Mouse (Mus musculus) kidney, embryonic 16.5 days (tissue): Measurements from ENCODE around the gene Jund. TPM values are rescaled to one million over a fixed set of nuclear protein-coding genes. Genes with fewer than 3 reads are reported as not detected.

Experiments used
- ATAC-seq: fragments of 200-750 bp; cut with Nextera tagmentation; 2 replicates; pipeline ENCODE4 v1.8.0; 2017; ENCODE audit warnings: moderate TSS enrichment; ENCODE audit not compliant: low FRiP score, low TSS enrichment
- H3K27ac ChIP-seq: fragments of 300-500 bp; sonication (generic); 2 replicates; pipeline ENCODE4 v1.5.1; 2014; ENCODE audit warnings: low read length
- H3K27me3 ChIP-seq: fragments of 300-500 bp; sonication (generic); 2 replicates; pipeline ENCODE4 v1.6.1; 2014; ENCODE audit warnings: low read length, control low read depth, mixed read lengths; ENCODE audit not compliant: insufficient read depth
- H3K36me3 ChIP-seq: fragments of 300-500 bp; sonication (generic); 2 replicates; pipeline ENCODE4 v1.6.1; 2014; ENCODE audit warnings: low read length, control low read depth, mixed read lengths; ENCODE audit not compliant: insufficient read depth
- H3K4me1 ChIP-seq: fragments of 300-500 bp; sonication (generic); 2 replicates; pipeline ENCODE4 v1.6.1; 2014; ENCODE audit warnings: low read length, control low read depth, mixed read lengths; ENCODE audit not compliant: insufficient read depth
- H3K4me2 ChIP-seq: fragments of 300-500 bp; sonication (generic); replicated peaks from 2 replicates; pipeline ENCODE4 v1.6.1; 2014; ENCODE audit warnings: low read depth, low read length
- H3K4me3 ChIP-seq: fragments of 300-500 bp; sonication (generic); 2 replicates; pipeline ENCODE4 v1.5.1; 2014; ENCODE audit warnings: mild to moderate bottlenecking, low read length
- H3K9ac ChIP-seq: fragments of 300-500 bp; sonication (generic); replicated peaks from 2 replicates; pipeline ENCODE4 v1.6.1; 2014; ENCODE audit warnings: low read length
- H3K9me3 ChIP-seq: fragments of 300-500 bp; sonication (generic); 2 replicates; pipeline ENCODE4 v1.6.1; 2016; ENCODE audit warnings: low read length, control low read depth
- WGBS: fragments of 180-500 bp; shearing (Covaris S2); extraction: QIAGEN DNeasy Blood & Tissue Kit; methylation state at CpG from one replicate; pipeline ENCODE4 v1.1.7; 2014; 5-methylcytosine and 5-hydroxymethylcytosine counted together
- polyA plus RNA-seq: library from polyadenylated mRNA; unstranded; fragments of >200 nt; fragmentation: Nextera tagmentation; extraction: Ambion mirVana; gene quantifications from 2 replicates; pipeline ENCODE4 v1.2.1, GENCODE M21; 2015

The Jund gene
- polyA plus RNA-seq, 1 experiment from 2014 or later, result 42.1 TPM

- no peak overlapping the region for H3K27ac ChIP-seq
- no peak overlapping the region for H3K4me3 ChIP-seq
- ATAC-seq, result peak; percentile 2; the same call in 1 of the 2 replicates
- peaks cover 6% of the 10 kb centered on the region for H3K36me3 ChIP-seq
- WGBS, result 70% methylated on average over 3 of the region's 3 CpGs
- no peaks in the 10 kb centered on the region for H3K27me3 ChIP-seq
- H3K9ac ChIP-seq, result peak overlapping the region; percentile 52
- H3K4me2 ChIP-seq, result peak overlapping the region; percentile 42
- no peaks in the 10 kb centered on the region for H3K9me3 ChIP-seq
- peaks cover 11% of the 10 kb centered on the region; the same call in 1 of the 2 replicates for H3K4me1 ChIP-seq
Measured at GRCm38 (mm10) chr8:70682692-70683091, 16.1 kb upstream of the Jund start.

- H3K4me2 ChIP-seq, result no peak overlapping the region
- no peak for ATAC-seq
- peaks cover 6% of the 10 kb centered on the region; the same call in 1 of the 2 replicates for H3K4me1 ChIP-seq
- H3K27me3 ChIP-seq, result no peaks in the 10 kb centered on the region
- no peak overlapping the region for H3K9ac ChIP-seq
- no peaks in the 10 kb centered on the region for H3K9me3 ChIP-seq
- H3K4me3 ChIP-seq, result no peak overlapping the region
- no peaks in the 10 kb centered on the region for H3K36me3 ChIP-seq
- 46% methylated on average over 7 of the region's 7 CpGs for WGBS
- H3K27ac ChIP-seq, result no peak overlapping the region
Measured at GRCm38 (mm10) chr8:70684291-70684690, 14.5 kb upstream of the Jund start.

- Histone ChIP-seq H3K9me3 (no peaks in the 10 kb centered on the region), H3K27ac (no peak overlapping the region)
- WGBS, result 74% methylated on average over 8 of the region's 8 CpGs
Measured at GRCm38 (mm10) chr8:70687576-70687975, 11.2 kb upstream of the Jund start.

GRCm38 (mm10) chr8:70688136-70688535 lies 10.6 kb upstream of the Jund start:
- no peaks in the 10 kb centered on the region for H3K36me3 ChIP-seq
- H3K9ac ChIP-seq, result no peak overlapping the region
- H3K4me2 ChIP-seq, result no peak overlapping the region
- no peak overlapping the region for H3K27ac ChIP-seq
- ATAC-seq, result no peak
- no peak overlapping the region for H3K4me3 ChIP-seq
- 90% methylated on average over 3 of the region's 3 CpGs for WGBS
- H3K4me1 ChIP-seq, result peaks cover 15% of the 10 kb centered on the region
- H3K9me3 ChIP-seq, result no peaks in the 10 kb centered on the region
- no peaks in the 10 kb centered on the region for H3K27me3 ChIP-seq

More at GRCm38 (mm10) chr8:70687576-70687975, 11.2 kb upstream of the Jund start:
- peaks cover 15% of the 10 kb centered on the region for H3K4me1 ChIP-seq
- H3K4me2 ChIP-seq, result no peak overlapping the region
- no peak for ATAC-seq
- no peak overlapping the region for H3K4me3 ChIP-seq
- H3K27me3 ChIP-seq, result no peaks in the 10 kb centered on the region
- H3K36me3 ChIP-seq, result no peaks in the 10 kb centered on the region
- H3K9ac ChIP-seq, result 0 out of 2 replicates have a peak overlapping the region, but pooled peaks have one; percentile 1

GRCm38 (mm10) chr8:70689892-70690390 lies 8.8 kb upstream of the Jund start:
- WGBS, result 77% methylated on average over 5 of the region's 5 CpGs
- ATAC-seq, result no peak
- H3K27ac ChIP-seq, result no peak overlapping the region

GRCm38 (mm10) chr8:70691230-70691629 lies 7.5 kb upstream of the Jund start:
- WGBS, result 49% methylated on average over 4 of the region's 4 CpGs
- Histone ChIP-seq H3K9me3 (no peaks in the 10 kb centered on the region), H3K4me3 (peak overlapping the region; percentile 33; the same call in 1 of the 2 replicates), H3K9ac (peak overlapping the region; percentile 75), H3K4me1 (peaks cover 37% of the 10 kb centered on the region), H3K36me3 (no peaks in the 10 kb centered on the region), H3K27ac (peak overlapping the region; percentile 89), H3K4me2 (peak overlapping the region; percentile 59), H3K27me3 (no peaks in the 10 kb centered on the region)
- no peak; the same call in 1 of the 2 replicates for ATAC-seq

More at GRCm38 (mm10) chr8:70689892-70690390, 8.8 kb upstream of the Jund start:
- no peak overlapping the region for H3K4me3 ChIP-seq
- H3K36me3 ChIP-seq, result no peaks in the 10 kb centered on the region
- 0 out of 2 replicates have a peak overlapping the region, but pooled peaks have one; percentile 29 for H3K9ac ChIP-seq
- no peaks in the 10 kb centered on the region for H3K9me3 ChIP-seq
- H3K27me3 ChIP-seq, result no peaks in the 10 kb centered on the region
- H3K4me2 ChIP-seq, result no peak overlapping the region
- peaks cover 25% of the 10 kb centered on the region for H3K4me1 ChIP-seq

- Histone ChIP-seq H3K4me3 (peak overlapping the region; percentile 33), H3K36me3 (no peaks in the 10 kb centered on the region), H3K9ac (peak overlapping the region; percentile 75), H3K4me2 (peak overlapping the region; percentile 59), H3K9me3 (no peaks in the 10 kb centered on the region), H3K4me1 (peaks cover 43% of the 10 kb centered on the region), H3K27ac (peak overlapping the region; percentile 89), H3K27me3 (no peaks in the 10 kb centered on the region)
- 2% methylated on average over 19 of the region's 20 CpGs for WGBS
- peak; percentile 60 for ATAC-seq
Measured at GRCm38 (mm10) chr8:70691727-70692231, 7.0 kb upstream of the Jund start.

GRCm38 (mm10) chr8:70693636-70694035 lies 5.1 kb upstream of the Jund start:
- 56% methylated on average over 5 of the region's 5 CpGs for WGBS
- no peak for ATAC-seq
- H3K4me2 ChIP-seq, result no peak overlapping the region
- H3K27me3 ChIP-seq, result no peaks in the 10 kb centered on the region
- H3K9me3 ChIP-seq, result no peaks in the 10 kb centered on the region
- H3K36me3 ChIP-seq, result no peaks in the 10 kb centered on the region
- peaks cover 57% of the 10 kb centered on the region for H3K4me1 ChIP-seq
- no peak overlapping the region for H3K4me3 ChIP-seq
- H3K27ac ChIP-seq, result 0 out of 2 replicates have a peak overlapping the region, but pooled peaks have one; percentile 1
- no peak overlapping the region for H3K9ac ChIP-seq

- Histone ChIP-seq H3K9me3 (no peaks in the 10 kb centered on the region), H3K4me3 (peak overlapping the region; percentile 6; the same call in 1 of the 2 replicates), H3K4me1 (peaks cover 57% of the 10 kb centered on the region), H3K9ac (peak overlapping the region; percentile 61), H3K4me2 (peak overlapping the region; percentile 14), H3K27me3 (no peaks in the 10 kb centered on the region), H3K27ac (peak overlapping the region; percentile 96), H3K36me3 (no peaks in the 10 kb centered on the region)
- no peak for ATAC-seq
- WGBS, result 25% methylated on average over 32 of the region's 32 CpGs
Measured at GRCm38 (mm10) chr8:70695318-70696018, 3.3 kb upstream of the Jund start.
